Comparison of ENCODE assay signal across 30 mouse cellular contexts in the genomic region with DNA sequence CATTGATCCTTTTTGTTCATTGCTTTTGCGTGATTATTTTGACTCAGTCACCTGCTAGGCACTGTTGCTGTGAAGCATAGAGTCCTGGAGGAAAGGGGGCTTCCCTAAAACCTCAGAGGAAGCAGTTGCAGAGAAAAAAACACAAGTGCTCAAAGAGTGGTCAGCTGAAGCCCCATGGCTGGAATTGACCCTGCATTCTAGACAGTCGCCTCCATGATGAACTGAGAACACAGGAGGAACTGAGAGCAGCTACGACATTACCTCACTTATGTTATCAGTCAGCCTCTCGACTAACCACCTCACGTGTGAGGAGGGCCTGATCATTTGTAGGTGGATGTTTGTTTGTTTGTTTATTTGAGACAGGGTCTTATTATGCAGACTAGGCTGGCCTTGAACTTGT. TPM values are rescaled to one million over a fixed set of nuclear protein-coding genes. Genes with fewer than 3 reads are reported as not detected.
"Had no signal": no experiment of that assay in that cellular context is flagged by ENCODE, and none has a peak within 500 bp of the region (broad histone marks: within the 10 kb centered on the region; RNA-seq: fewer than 3 reads in every experiment).

No protein-coding gene starts in this region.

- H3K4me2 ChIP-seq: heart, embryonic 11.5 days; hindbrain, embryonic 12.5 days; hindbrain, embryonic 14.5 days; intestine, embryonic 15.5 days; limb, embryonic 12.5 days; liver, embryonic 11.5 days; liver, embryonic 13.5 days; liver, embryonic 15.5 days had no signal

- H3K9me3 ChIP-seq: hindbrain, embryonic 10.5 days; hindbrain, embryonic 12.5 days; intestine, embryonic 15.5 days; limb, embryonic 10.5 days; limb, embryonic 12.5 days; liver, embryonic 13.5 days; liver, embryonic 15.5 days had no signal

- H3K27me3 ChIP-seq: hindbrain, embryonic 12.5 days; intestine, embryonic 15.5 days; limb, embryonic 12.5 days; liver, embryonic 13.5 days; liver, embryonic 15.5 days had no signal

- H3K4me3 ChIP-seq: gastrocnemius, adult 2 months; hindbrain, embryonic 10.5 days; hindbrain, embryonic 12.5 days; intestine, embryonic 15.5 days; layer of hippocampus, adult 2 months; left cerebral cortex, adult 2 months; limb, embryonic 10.5 days; limb, embryonic 12.5 days; liver, embryonic 13.5 days; liver, embryonic 15.5 days had no signal

- DNase-seq: gastrocnemius, adult 2 months; gastrocnemius, postnatal 10 days; gastrocnemius, postnatal 25 days; heart, postnatal 10 days; heart, postnatal 4 days; kidney, adult 18-20 months; kidney, adult 8-10 months; kidney, postnatal 10 days; kidney, postnatal 25 days; kidney, postnatal 4 days; liver; liver, embryonic 13.5 days had no signal

- H3K27ac ChIP-seq: gastrocnemius, adult 2 months; hindbrain, embryonic 10.5 days; hindbrain, embryonic 12.5 days; hindbrain, embryonic 14.5 days; intestine, embryonic 15.5 days; layer of hippocampus, adult 2 months; left cerebral cortex, adult 2 months; limb, embryonic 10.5 days; limb, embryonic 12.5 days; liver, embryonic 13.5 days; liver, embryonic 15.5 days had no signal

- H3K4me1 ChIP-seq: hindbrain, embryonic 10.5 days; hindbrain, embryonic 12.5 days; intestine, embryonic 15.5 days; limb, embryonic 10.5 days; limb, embryonic 12.5 days; liver, embryonic 13.5 days; liver, embryonic 15.5 days had no signal

- H3K9ac ChIP-seq: hindbrain, embryonic 12.5 days; hindbrain, embryonic 14.5 days; intestine, embryonic 15.5 days; limb, embryonic 12.5 days; liver, embryonic 13.5 days; liver, embryonic 15.5 days had no signal

- ATAC-seq: hindbrain, embryonic 16.5 days; inflammation-experienced regulatory T-cells, adult 6 months; intestine, embryonic 15.5 days; intestine, postnatal 0 days had no signal

RNA-seq across cellular contexts. Expression of gene Efcab8, which starts 17.6 kb away (rescaled TPM):
- total RNA-seq: gastrocnemius, adult 2 months; gastrocnemius, postnatal 25 days; granulocyte monocyte progenitor cell, adult 5-6 weeks; heart, adult 8-10 months; heart, postnatal 10 days; heart, postnatal 25 days had no signal
- polyA plus RNA-seq: heart, embryonic 11.5 days; hindbrain, embryonic 12.5 days; hindbrain, embryonic 14.5 days; hindbrain, embryonic 16.5 days; kidney, embryonic 14.5 days; liver, embryonic 13.5 days had no signal
